Mouse (Mus musculus): ENCODE measurements around the gene Nlk. TPM values are rescaled to one million over a fixed set of nuclear protein-coding genes. Genes with fewer than 3 reads are reported as not detected.

Gene Nlk
- total and polyA plus RNA-seq, 2 experiments from 2014 or later = 13.0 to 19.3 TPM

DNA sequence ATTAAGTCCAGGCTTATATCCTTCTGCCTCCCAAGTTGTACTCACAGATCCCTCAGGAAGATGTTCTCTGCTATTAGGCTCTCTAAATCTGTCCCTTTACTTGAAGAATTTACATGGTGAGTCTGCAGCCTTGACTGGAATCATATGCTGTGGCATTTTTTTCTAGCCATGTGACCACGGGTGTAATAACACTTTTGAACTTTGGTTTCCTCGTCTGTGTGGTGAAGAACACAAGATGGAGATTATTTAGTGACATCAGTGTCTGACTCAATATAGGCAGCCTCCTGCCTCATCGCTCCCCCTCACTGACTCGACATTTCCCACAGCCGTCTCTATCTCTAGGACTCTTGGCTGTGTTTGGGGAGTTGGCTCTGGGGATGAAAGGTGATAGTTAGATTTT is 5.9 kb upstream of the Nlk start:
- ATAC-seq (ENCODE audit: insufficient read depth, low read depth) (no peak), DNase-seq (ENCODE audit: low spot score) (no peak)
- Histone ChIP-seq H3K27me3 (ENCODE audit: control insufficient read depth, insufficient read depth, low read length) (no peaks in the 10 kb centered on the region), H3K4me1 (ENCODE audit: control insufficient read depth, insufficient read depth) (no peaks in the 10 kb centered on the region), H3K4me2 (ENCODE audit: low read depth, low read length) (no peak overlapping the region), H3K9ac (replicated peaks; ENCODE audit: low read depth, low read length) (no peak overlapping the region), H3K9me3 (replicated peaks; ENCODE audit: control insufficient read depth, low read length) (no peaks in the 10 kb centered on the region), H3K36me3 (replicated peaks; ENCODE audit: control insufficient read depth, insufficient read depth, low read length) (no peaks in the 10 kb centered on the region), H3K27ac (ENCODE audit: low read depth) (no peak overlapping the region; the same call in 1 of the 2 replicates), H3K4me3 (ENCODE audit: low read depth, low read length) (no peak overlapping the region)
- no peak for TF ChIP-seq CTCF (IDR thresholded peaks at IDR 0.05; ENCODE audit: low read depth)
- no peak for TF ChIP-seq EP300 (IDR thresholded peaks at IDR 0.05; ENCODE audit: low read depth)
- WGBS = 54% methylated on average over 5 of the region's 5 CpGs

DNA sequence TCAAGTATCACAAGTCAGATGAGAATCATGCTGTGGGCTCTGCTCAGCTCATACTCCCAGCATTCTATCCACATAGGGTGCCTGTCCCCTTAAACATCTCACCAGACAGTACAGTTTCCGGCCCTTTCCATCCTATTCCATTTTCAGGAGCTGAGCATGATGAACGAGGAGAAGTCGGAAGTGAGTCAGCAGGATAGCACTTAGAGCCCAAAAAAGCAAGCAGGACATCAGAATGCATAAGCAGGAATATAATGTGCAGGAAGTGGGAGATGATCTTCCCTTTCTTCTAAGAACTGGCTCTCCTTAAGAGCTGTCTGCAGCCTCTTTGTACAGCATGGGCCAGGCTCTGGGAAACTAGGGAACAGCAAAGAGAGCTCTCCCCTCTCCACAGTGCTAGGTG is 5.1 kb upstream of the Nlk start:
- H3K36me3 ChIP-seq (replicated peaks; ENCODE audit: control insufficient read depth, insufficient read depth, low read length) = no peaks in the 10 kb centered on the region
- H3K27ac ChIP-seq (ENCODE audit: low read depth) = no peak overlapping the region; the same call in 1 of the 2 replicates
- no peaks in the 10 kb centered on the region for H3K4me1 ChIP-seq (ENCODE audit: control insufficient read depth, insufficient read depth)
- no peaks in the 10 kb centered on the region for H3K27me3 ChIP-seq (ENCODE audit: control insufficient read depth, insufficient read depth, low read length)
- WGBS = 34% methylated on average over 3 of the region's 3 CpGs
- no peak for ATAC-seq (ENCODE audit: insufficient read depth, low read depth)
- H3K4me2 ChIP-seq (ENCODE audit: low read depth, low read length) = no peak overlapping the region
- no peak overlapping the region for H3K4me3 ChIP-seq (ENCODE audit: low read depth, low read length)
- no peak overlapping the region for H3K9ac ChIP-seq (replicated peaks; ENCODE audit: low read depth, low read length)
- DNase-seq (ENCODE audit: low spot score) = no peak
- H3K9me3 ChIP-seq (replicated peaks; ENCODE audit: control insufficient read depth, low read length) = no peaks in the 10 kb centered on the region
- TF ChIP-seq EP300 (IDR thresholded peaks at IDR 0.05; ENCODE audit: low read depth) (no peak), CTCF (IDR thresholded peaks at IDR 0.05; ENCODE audit: low read depth) (no peak)

DNA sequence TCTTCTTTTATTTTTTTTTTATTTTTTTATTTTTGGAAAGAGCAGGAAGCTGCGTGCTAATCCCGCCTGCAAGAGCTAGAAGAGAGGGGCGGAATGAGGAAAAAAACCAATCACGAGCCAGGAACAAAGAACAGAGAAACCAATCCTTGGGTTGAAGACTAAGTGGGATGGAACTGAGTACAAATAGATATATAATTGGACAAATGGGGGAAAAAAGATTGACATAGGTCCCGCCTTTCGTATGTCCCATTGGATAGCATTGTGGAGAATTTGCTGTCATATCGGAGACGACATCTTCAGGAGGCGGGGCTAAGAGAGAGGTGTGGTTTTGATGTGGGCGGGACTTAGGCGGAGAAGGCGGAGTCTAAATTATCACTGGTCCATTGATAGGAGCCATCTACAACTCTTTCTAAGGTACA is 589 bp upstream of the Nlk start:
- Histone ChIP-seq H3K27ac (ENCODE audit: low read depth) (peak overlapping the region; percentile 70), H3K4me2 (ENCODE audit: low read depth, low read length) (peak overlapping the region; percentile 50), H3K27me3 (ENCODE audit: control insufficient read depth, insufficient read depth, low read length) (no peaks in the 10 kb centered on the region), H3K9me3 (replicated peaks; ENCODE audit: control insufficient read depth, low read length) (no peaks in the 10 kb centered on the region), H3K4me3 (ENCODE audit: low read depth, low read length) (peak overlapping the region; percentile 84), H3K4me1 (ENCODE audit: control insufficient read depth, insufficient read depth) (peaks cover 21% of the 10 kb centered on the region), H3K36me3 (replicated peaks; ENCODE audit: control insufficient read depth, insufficient read depth, low read length) (no peaks in the 10 kb centered on the region), H3K9ac (replicated peaks; ENCODE audit: low read depth, low read length) (no peak overlapping the region)
- DNase-seq (ENCODE audit: low spot score) = peak; percentile 94
- peak; percentile 9; the same call in 1 of the 2 replicates for TF ChIP-seq EP300 (IDR thresholded peaks at IDR 0.05; ENCODE audit: low read depth)
- TF ChIP-seq CTCF (IDR thresholded peaks at IDR 0.05; ENCODE audit: low read depth) = no peak
- ATAC-seq (ENCODE audit: insufficient read depth, low read depth) = peak; percentile 84
- under 1% methylated on average over 12 of the region's 12 CpGs for WGBS

DNA sequence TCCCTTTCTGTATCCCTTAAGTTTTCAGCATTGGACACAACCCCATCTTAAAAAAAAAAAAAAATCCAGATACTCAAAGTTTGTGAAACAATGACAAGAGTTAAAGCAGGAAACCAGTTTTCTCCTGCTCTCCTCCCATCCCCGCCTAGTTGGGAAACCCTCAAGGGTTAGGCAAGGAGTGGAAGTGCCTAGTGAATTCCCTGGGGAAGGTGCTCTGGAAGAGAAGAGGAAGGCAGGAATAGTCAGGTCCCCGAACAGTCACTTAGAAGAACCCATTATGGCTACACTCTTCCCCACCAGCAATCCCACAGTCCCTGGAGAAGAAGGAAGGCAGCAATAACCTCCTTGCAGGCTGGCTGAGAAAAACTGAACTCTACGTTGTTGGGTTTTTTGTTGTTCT is 2.9 kb downstream of the Nlk start:
- WGBS = 38% methylated on average over 3 of the region's 3 CpGs
- no peaks in the 10 kb centered on the region for H3K9me3 ChIP-seq (replicated peaks; ENCODE audit: control insufficient read depth, low read length)
- no peak overlapping the region for H3K9ac ChIP-seq (replicated peaks; ENCODE audit: low read depth, low read length)
- H3K27me3 ChIP-seq (ENCODE audit: control insufficient read depth, insufficient read depth, low read length) = no peaks in the 10 kb centered on the region
- peak overlapping the region; percentile 56 for H3K4me2 ChIP-seq (ENCODE audit: low read depth, low read length)
- H3K36me3 ChIP-seq (replicated peaks; ENCODE audit: control insufficient read depth, insufficient read depth, low read length) = no peaks in the 10 kb centered on the region
- TF ChIP-seq CTCF (IDR thresholded peaks at IDR 0.05; ENCODE audit: low read depth) = no peak
- peak overlapping the region; percentile 20 for H3K4me3 ChIP-seq (ENCODE audit: low read depth, low read length)
- ATAC-seq (ENCODE audit: insufficient read depth, low read depth) (no peak), DNase-seq (ENCODE audit: low spot score) (no peak)
- H3K27ac ChIP-seq (ENCODE audit: low read depth) = peak overlapping the region; percentile 56
- peaks cover 43% of the 10 kb centered on the region for H3K4me1 ChIP-seq (ENCODE audit: control insufficient read depth, insufficient read depth)

DNA sequence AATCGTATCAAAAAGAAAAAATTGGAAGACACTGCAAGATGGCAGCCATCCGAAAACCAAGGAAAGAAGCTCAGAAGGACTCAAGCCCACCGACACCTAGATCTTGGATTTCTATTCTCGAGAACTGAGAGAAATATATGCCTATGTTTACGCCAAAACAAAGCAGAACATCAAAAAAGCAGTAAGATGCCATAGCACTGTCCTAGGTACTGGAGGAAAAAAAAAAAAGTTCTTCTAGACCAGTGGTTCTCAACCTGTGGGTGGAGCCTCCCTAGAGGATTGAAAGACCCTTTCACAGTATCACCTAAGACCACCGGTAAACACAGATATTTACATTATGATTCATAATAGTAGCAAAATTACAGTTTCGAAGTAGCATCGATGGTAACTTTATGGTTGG is 3.9 kb downstream of the Nlk start:
- H3K27me3 ChIP-seq (ENCODE audit: control insufficient read depth, insufficient read depth, low read length) = no peaks in the 10 kb centered on the region
- WGBS = 93% methylated on average over 8 of the region's 8 CpGs
- peaks cover 45% of the 10 kb centered on the region for H3K4me1 ChIP-seq (ENCODE audit: control insufficient read depth, insufficient read depth)
- H3K4me2 ChIP-seq (ENCODE audit: low read depth, low read length) = peak overlapping the region; percentile 56; the same call in 1 of the 2 replicates
- H3K36me3 ChIP-seq (replicated peaks; ENCODE audit: control insufficient read depth, insufficient read depth, low read length) = no peaks in the 10 kb centered on the region
- TF ChIP-seq CTCF (IDR thresholded peaks at IDR 0.05; ENCODE audit: low read depth) (no peak), EP300 (IDR thresholded peaks at IDR 0.05; ENCODE audit: low read depth) (no peak)
- H3K27ac ChIP-seq (ENCODE audit: low read depth) = no peak overlapping the region
- ATAC-seq (ENCODE audit: insufficient read depth, low read depth) (no peak), DNase-seq (ENCODE audit: low spot score) (no peak)
- H3K4me3 ChIP-seq (ENCODE audit: low read depth, low read length) = no peak overlapping the region
- no peak overlapping the region for H3K9ac ChIP-seq (replicated peaks; ENCODE audit: low read depth, low read length)
- H3K9me3 ChIP-seq (replicated peaks; ENCODE audit: control insufficient read depth, low read length) = no peaks in the 10 kb centered on the region

DNA sequence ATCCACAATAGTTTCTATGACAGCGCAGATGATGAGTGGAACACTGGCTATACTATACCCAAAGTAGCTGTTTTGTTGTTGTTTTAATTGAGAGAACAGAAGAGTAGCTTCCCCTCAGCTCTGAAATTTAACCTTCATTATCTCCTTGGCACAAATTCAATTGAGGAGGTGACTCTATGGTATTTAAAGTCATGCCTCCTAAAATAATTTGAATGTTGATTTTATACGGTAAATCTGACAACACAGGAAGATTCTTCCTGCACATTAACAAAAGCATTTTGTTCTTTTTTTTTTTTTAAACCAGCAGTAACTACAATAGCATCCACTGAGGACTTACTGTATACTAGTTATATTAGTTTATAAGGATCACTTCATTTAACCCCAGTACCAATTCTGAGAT is 6.0 kb downstream of the Nlk start:
- H3K4me2 ChIP-seq (ENCODE audit: low read depth, low read length) = peak overlapping the region; percentile 24; the same call in 1 of the 2 replicates
- no peak overlapping the region for H3K9ac ChIP-seq (replicated peaks; ENCODE audit: low read depth, low read length)
- H3K9me3 ChIP-seq (replicated peaks; ENCODE audit: control insufficient read depth, low read length) = no peaks in the 10 kb centered on the region
- H3K4me1 ChIP-seq (ENCODE audit: control insufficient read depth, insufficient read depth) = peaks cover 49% of the 10 kb centered on the region
- DNase-seq (ENCODE audit: low spot score) (no peak), ATAC-seq (ENCODE audit: insufficient read depth, low read depth) (no peak)
- peak overlapping the region; percentile 2; the same call in 1 of the 2 replicates for H3K27ac ChIP-seq (ENCODE audit: low read depth)
- H3K4me3 ChIP-seq (ENCODE audit: low read depth, low read length) = no peak overlapping the region
- H3K27me3 ChIP-seq (ENCODE audit: control insufficient read depth, insufficient read depth, low read length) = no peaks in the 10 kb centered on the region
- WGBS = 44% methylated on average over 2 of the region's 2 CpGs
- TF ChIP-seq EP300 (IDR thresholded peaks at IDR 0.05; ENCODE audit: low read depth) (no peak), CTCF (IDR thresholded peaks at IDR 0.05; ENCODE audit: low read depth) (no peak)
- H3K36me3 ChIP-seq (replicated peaks; ENCODE audit: control insufficient read depth, insufficient read depth, low read length) = no peaks in the 10 kb centered on the region

All from heart, postnatal 0 days (tissue).